Mouse (Mus musculus) megakaryocyte progenitor cell, adult 5-6 weeks (primary cell): Measurements from ENCODE around the gene Prss29. TPM values are rescaled to one million over a fixed set of nuclear protein-coding genes. Genes with fewer than 3 reads are reported as not detected.

ENCODE experiments used
- ATAC-seq: replicated peaks from 2 replicates; pipeline ENCODE4 v1.8.0; 2016; ENCODE audit warnings: mild to moderate bottlenecking, moderate TSS enrichment, inconsistent platforms; ENCODE audit not compliant: poor library complexity
- total RNA-seq, 2 experiments: library from RNA; stranded (forward) in 1 of 2; stranded (reverse) in 1 of 2; fragments of 157-497, 149-512 nt in 1 of 2; fragments of 200-1000 nt in 1 of 2; gene quantifications; 2 replicates each; pipeline versions ENCODE4 v1.2.3 to v1.2.4; 2015 to 2017

The Prss29 gene
- total RNA-seq (2015) (not detected in 2 replicates), total RNA-seq (2017) (not detected in 2 replicates)

- ATAC-seq: no peak
Measured at GRCm38 (mm10) chr17:25318354-25318753, at the start of gene Prss29. Gene Prss29, plus strand, starts transcription at chr17:25318654.

GRCm38 (mm10) chr17:25270795-25271335 lies 47.6 kb upstream of the Prss29 start:
- ATAC-seq: no peak

DNA sequence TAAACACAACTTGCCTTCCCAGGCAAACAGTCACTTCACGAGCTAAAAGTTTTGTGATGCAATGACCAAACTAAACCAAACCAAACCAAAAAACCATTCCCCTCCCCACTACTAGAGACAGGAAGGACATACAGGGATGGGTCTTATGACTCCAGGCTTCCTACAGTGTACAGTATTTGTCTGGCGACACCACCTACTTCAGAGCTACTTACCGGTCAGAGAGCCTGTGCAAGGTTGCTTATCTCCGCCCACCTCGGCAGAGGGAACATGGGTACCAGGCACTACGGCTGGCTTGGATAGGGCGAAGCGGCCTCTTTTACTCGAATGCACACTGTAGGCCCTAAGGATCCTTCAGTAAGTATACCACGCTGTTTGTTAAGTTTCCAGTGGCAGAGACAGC lies 46.1 kb upstream of the Prss29 start:
- ATAC-seq: peak; percentile 15; the same call in 1 of the 2 replicates

GRCm38 (mm10) chr17:25272951-25273705 lies 45.3 kb upstream of the Prss29 start:
- peak; percentile 64 for ATAC-seq

DNA sequence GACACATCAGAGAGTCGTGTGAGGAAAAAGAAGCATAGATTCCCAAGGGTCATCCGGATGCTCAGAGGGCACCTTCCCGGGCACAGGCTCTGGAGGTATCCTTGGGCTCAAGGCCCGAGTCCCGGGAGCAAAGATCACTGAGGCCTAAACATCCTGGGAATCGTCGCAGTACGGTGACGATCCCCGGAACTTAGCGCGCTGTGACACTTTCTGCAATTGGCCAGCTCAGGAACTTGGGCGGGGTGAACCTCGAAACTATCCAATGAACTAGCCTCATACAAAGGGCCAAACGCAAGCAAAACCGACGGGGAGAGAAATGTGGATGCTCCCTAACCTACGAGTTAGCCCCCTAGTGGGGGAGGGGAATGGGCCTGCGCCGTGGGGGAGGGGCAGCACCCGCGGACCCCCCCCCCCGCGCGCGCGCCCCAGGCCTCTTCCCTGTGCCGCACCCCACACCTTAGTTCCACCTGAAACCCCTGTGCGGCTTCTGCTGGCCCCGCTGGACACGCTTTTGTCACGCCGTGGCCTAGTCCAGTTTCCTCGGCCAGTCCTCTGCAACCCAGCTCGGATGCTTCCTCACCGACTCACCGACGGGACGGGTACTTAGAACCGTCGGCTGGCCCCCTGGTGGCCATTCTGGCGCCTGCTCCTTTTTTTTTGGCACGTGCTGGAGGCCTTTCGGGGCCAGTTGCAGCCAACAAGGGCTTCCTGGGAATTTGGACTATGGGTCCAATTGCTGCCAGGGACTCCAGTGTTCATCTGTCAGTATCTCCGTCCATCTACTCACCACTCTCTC lies 44.5 kb upstream of the Prss29 start:
- ATAC-seq: peak; percentile 84

GRCm38 (mm10) chr17:25274571-25275346 lies 43.7 kb upstream of the Prss29 start, which contains the start of gene Ube2i:
Gene Ube2i, minus strand, starts transcription at chr17:25274622.
- no peak for ATAC-seq

DNA sequence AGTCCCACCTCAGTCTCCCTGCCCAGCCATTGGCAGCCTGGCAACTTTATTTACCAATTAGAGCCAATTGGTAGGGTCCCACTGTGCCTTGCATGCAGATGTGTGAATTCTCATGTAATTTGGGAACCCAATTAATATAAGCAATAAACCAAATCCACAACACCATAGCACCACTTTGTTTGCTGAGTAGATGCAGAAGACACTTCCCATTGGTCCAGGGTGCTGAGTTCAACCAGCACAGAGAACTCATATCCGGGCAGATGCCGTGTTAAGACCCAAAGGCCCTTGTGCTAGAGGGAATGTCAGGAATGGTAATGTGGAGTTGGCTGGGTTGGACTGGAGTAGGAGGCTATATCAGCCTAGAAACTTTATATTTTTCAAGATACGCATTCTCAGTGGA lies 42.6 kb upstream of the Prss29 start:
- ATAC-seq: no peak

- peak; percentile 96 for ATAC-seq
Measured at GRCm38 (mm10) chr17:25282133-25282532, 36.3 kb upstream of the Prss29 start.

GRCm38 (mm10) chr17:25285033-25285432 lies 33.4 kb upstream of the Prss29 start:
- ATAC-seq: peak; percentile 91

- peak; percentile 90 for ATAC-seq
Measured at GRCm38 (mm10) chr17:25288842-25289241, 29.6 kb upstream of the Prss29 start.

- no peak for ATAC-seq
Measured at GRCm38 (mm10) chr17:25290411-25290810, 28.0 kb upstream of the Prss29 start.

DNA sequence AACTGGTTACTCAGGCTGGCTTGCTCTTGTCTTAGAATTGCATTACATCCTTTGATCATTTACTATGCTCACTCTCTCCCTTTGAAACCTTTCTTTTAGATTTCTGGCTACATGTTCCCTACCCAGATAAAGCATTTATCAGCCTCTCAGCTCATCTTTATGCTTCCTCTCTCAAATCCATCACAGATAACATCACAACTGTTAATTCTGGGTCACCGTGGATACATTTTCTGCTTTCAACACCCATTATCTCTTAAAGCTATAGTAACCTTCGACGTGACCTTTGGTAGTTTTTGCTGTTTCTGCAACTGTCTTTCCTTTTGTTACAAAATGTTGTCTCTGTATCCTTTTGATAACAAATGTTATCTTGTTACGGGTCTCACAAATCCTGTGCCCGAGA lies 25.0 kb upstream of the Prss29 start:
- no peak for ATAC-seq

GRCm38 (mm10) chr17:25294111-25294510 lies 24.3 kb upstream of the Prss29 start:
- no peak for ATAC-seq

DNA sequence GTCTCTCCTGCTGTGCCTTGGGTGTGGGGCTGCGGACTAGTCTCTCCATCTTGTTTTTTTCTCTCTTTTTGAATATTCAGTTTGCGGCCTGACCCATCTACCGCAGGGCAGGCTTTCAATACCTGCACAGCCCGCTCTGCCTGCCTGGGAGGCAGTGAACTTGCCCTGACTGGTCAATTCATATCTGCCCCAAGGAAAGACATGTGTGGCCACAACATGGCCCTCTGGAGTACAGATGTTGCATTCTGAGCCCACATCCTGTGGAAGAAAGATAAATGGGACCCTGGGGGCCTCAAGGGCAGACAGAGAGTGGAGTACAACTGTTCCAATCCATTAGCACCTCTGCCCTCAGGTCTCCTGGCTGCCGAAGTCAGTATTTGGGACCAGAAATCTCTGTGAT lies 20.4 kb upstream of the Prss29 start, which contains the start of gene Prss34:
Gene Prss34, plus strand, starts transcription at position 301 of the 400 bp plus-strand sequence.
- no peak for ATAC-seq

DNA sequence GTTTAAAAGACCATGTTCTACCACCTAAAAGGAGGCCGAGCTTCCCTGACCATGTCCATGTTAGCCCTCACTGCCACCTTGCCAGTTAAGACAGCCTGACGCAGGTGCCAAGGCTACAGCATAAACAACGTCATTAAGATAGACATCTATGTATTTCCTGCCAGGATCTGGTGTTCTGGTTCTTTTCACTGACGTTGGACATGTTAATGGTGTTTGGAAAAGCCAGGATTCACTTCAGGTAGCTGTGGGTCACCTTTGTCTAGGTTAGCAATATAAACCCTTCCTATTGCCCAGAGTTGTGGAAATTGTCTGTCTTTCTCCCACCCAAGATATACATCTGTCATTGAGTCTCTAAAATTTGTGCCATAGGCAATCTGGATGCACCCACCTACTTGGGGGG lies 10.1 kb upstream of the Prss29 start, which contains the start of gene Prss28:
Gene Prss28, plus strand, starts transcription at position 301 of the 400 bp plus-strand sequence.
- no peak for ATAC-seq

DNA sequence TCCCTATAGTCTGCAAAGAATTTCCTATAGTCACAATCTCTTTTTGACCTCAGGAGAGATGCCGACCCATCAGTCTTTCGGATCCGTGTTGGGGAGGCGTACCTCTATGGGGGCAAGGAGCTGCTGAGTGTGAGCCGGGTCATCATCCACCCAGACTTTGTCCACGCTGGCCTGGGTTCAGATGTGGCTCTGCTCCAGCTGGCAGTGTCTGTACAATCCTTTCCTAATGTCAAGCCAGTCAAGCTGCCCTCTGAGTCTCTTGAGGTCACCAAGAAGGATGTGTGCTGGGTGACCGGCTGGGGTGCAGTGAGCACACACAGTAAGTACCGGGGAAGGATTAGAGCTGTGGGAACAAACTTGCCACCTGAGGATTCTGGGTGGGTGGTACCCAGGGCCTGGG lies 2.4 kb downstream of the Prss29 start:
- no peak for ATAC-seq

DNA sequence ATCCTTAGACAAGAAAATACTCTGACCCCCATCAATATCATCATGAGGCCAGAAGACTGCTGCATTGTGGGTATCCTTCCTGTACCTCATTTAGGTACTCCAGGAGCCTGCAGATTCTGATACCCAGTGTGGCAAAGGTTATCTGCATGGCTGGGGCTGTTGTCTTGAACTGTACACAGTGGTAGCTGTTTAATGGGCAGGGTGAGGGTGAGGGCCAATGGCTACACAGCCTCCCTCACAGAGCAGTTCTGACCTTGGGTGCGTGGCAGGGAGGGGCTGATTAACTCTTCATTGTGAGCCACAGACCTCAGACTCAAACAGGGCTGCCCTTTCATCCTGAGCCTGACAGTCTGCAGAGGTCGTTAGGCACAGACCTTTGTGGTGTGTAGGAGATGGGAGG lies 4.5 kb downstream of the Prss29 start:
- no peak for ATAC-seq

DNA sequence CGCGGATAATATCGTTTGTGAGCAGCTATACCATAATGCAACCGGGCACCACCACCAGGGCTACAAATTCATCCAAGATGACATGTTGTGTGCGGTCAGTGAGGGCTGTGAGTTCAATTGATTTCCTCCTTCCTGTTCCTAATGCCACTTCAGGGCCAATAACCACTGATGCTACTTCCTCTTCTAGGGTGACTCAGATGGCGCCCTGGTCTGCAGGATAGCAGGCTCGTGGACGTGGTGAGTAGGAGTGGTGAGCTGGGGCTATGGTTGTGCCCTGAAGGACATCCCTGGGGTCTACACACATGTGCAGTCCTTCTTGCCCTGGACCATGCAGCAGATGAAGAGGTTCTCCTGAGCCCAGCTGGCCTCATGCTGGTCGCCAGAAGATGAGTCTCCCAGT lies 13.9 kb downstream of the Prss29 start:
- ATAC-seq: peak; percentile 85

- ATAC-seq: peak; percentile 71
Measured at GRCm38 (mm10) chr17:25333943-25334342, 15.5 kb downstream of the Prss29 start.

GRCm38 (mm10) chr17:25338218-25338617 lies 19.8 kb downstream of the Prss29 start:
- ATAC-seq: no peak

DNA sequence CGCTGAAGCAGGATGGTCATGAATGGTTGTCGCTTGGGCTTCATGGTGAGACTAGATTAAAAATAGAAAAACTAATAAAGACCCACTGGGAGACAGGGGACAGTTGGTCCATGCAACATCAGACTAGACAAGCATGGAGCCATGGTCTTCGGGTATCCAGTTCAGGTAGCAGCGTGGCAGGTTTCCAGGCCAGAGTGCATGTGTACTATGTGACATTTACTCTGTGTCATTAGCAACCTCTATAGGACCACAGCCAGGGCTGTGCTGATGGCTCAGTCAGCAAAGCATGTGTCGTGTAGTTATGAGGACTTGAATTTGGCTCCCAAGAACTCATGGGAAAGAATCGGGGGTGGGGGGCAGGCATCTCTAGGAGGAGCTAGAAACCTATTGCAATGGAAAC lies 21.5 kb downstream of the Prss29 start:
- ATAC-seq: no peak
